Mouse (Mus musculus) left cerebral cortex, postnatal 10 days (tissue): ENCODE measurements around the gene Ugt2a3. TPM values are rescaled to one million over a fixed set of nuclear protein-coding genes. Genes with fewer than 3 reads are reported as not detected.

ENCODE experiments used
- total RNA-seq, 2 experiments: library from RNA; stranded (reverse); gene quantifications; 2 replicates each; pipeline ENCODE4 v1.2.3; 2021

The Ugt2a3 gene
- total RNA-seq, 2 experiments from 2014 or later, result not detected

Other genes starting within 250 kb of the Ugt2a3 start
- gene Ugt2b36, start 244.6 kb downstream of the Ugt2a3 start, total RNA-seq, result not detected
- gene Ugt2b5, start 196.9 kb downstream of the Ugt2a3 start, total RNA-seq, result not detected
- gene Ugt2b37, start 82.4 kb downstream of the Ugt2a3 start, total RNA-seq, result not detected
- gene Ugt2b38, start 87.0 kb upstream of the Ugt2a3 start, total RNA-seq, result not detected
- gene Ugt2a2, start 145.1 kb upstream of the Ugt2a3 start, total RNA-seq, result not detected
- gene Gm43638, start 149.6 kb upstream of the Ugt2a3 start, total RNA-seq, result not detected
- gene Ugt2a1, start 153.7 kb upstream of the Ugt2a3 start, total RNA-seq, result not detected
- not detected for gene Sult1b1, start 201.0 kb upstream of the Ugt2a3 start, total RNA-seq
- gene Sult1d1, start 231.8 kb upstream of the Ugt2a3 start, total RNA-seq, result not detected